Mouse (Mus musculus): ENCODE data around the gene Mllt3. TPM values are rescaled to one million over a fixed set of nuclear protein-coding genes. Genes with fewer than 3 reads are reported as not detected.

The Mllt3 gene
- polyA plus RNA-seq, 1 experiment = 3.9 TPM

Other genes starting within 250 kb of the Mllt3 start
- gene Focad, start 61.3 kb upstream of the Mllt3 start, polyA plus RNA-seq (2012; rRNA removed) = 8.3 and 11.7 TPM in 2 replicates